Mouse (Mus musculus) cerebellum, adult 8-10 months (tissue): Measurements from ENCODE around the gene Spata18.

Experiments
- DNase-seq: peaks from one replicate; pipeline ENCODE4 v3.0.0; 2022

Gene Spata18

DNA sequence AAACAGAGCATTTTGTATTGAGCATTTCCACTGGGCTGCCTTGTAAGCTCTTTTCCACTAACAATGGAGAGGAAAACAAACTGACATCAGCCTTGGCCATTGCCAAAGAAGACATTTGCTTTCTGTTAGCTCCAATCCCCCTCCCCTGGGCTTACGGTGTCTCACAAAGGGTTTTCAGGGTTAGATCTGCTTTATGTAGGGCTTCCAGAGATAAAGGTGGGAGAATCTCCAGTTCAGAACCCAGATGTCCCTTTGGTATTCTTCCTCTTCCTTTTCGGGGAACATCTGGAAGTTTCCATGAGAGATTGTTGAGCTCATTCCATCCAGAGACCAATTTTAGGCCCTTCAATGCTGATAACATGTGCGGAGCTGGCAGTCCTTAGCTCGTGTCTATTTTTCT, 74.8 kb downstream of the Spata18 start:
- no peak for DNase-seq

DNA sequence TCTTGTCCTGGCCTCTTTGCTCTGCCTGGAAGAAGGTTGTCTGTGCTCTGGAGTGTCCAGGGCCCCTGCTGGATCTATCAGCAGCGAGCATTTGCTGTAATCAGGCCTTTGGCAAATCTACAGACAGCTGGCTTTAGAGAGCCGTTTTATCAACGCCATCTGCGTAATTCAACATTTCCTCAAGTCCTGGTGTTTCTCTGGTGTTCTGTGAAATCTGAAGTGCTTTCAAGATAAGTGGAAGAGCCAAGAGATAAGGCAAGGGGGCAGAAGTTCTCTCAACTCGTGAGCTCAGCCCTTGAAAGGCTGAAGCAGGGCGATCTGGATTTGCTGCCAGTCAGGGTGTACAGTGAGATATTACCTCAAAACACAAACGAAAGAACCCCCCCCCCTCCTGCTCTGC, 77.5 kb downstream of the Spata18 start:
- no peak for DNase-seq
